Mouse (Mus musculus) limb, embryonic 13.5 days (tissue): ENCODE measurements around the gene Zfp174. TPM values are rescaled to one million over a fixed set of nuclear protein-coding genes. Genes with fewer than 3 reads are reported as not detected.
"Not testable (repeated sequence)": the region's sequence is repeated elsewhere in the genome, so short reads cannot be mapped to it uniquely, and the experiment has no call there.

Experiments used
- ATAC-seq: fragments of 200-750 bp; cut with Nextera tagmentation; 2 replicates; pipeline ENCODE4 v1.8.0; 2017; ENCODE audit warnings: low read depth, moderate number of reproducible peaks, moderate TSS enrichment; ENCODE audit not compliant: low FRiP score
- H3K27ac ChIP-seq: fragments of 300-500 bp; sonication (generic); 2 replicates; pipeline ENCODE4 v1.5.1; 2015; ENCODE audit warnings: inconsistent platforms, mild to moderate bottlenecking, moderate library complexity
- H3K27me3 ChIP-seq: fragments of 300-500 bp; sonication (generic); 2 replicates; pipeline ENCODE4 v1.6.1; 2015; ENCODE audit warnings: mild to moderate bottlenecking, inconsistent platforms
- H3K36me3 ChIP-seq: fragments of 300-500 bp; sonication (generic); 2 replicates; pipeline ENCODE4 v1.6.1; 2015; ENCODE audit warnings: inconsistent platforms, mild to moderate bottlenecking, moderate library complexity
- H3K4me1 ChIP-seq: fragments of 300-500 bp; sonication (generic); 2 replicates; pipeline ENCODE4 v1.6.1; 2015; ENCODE audit warnings: inconsistent platforms
- H3K4me2 ChIP-seq: fragments of 300-500 bp; sonication (generic); replicated peaks from 2 replicates; pipeline ENCODE4 v1.6.1; 2015; ENCODE audit warnings: inconsistent platforms, mild to moderate bottlenecking, moderate library complexity
- H3K4me3 ChIP-seq: fragments of 300-500 bp; sonication (generic); 2 replicates; pipeline ENCODE4 v1.5.1; 2015; ENCODE audit warnings: moderate library complexity, mild to moderate bottlenecking, inconsistent platforms
- H3K9ac ChIP-seq: fragments of 300-500 bp; sonication (generic); 2 replicates; pipeline ENCODE4 v1.6.1; 2015; ENCODE audit warnings: mild to moderate bottlenecking, inconsistent platforms
- H3K9me3 ChIP-seq: fragments of 300-500 bp; sonication (generic); 2 replicates; pipeline ENCODE4 v1.6.1; 2016; ENCODE audit warnings: inconsistent platforms
- WGBS: fragments of 180-500 bp; shearing (Covaris S2); methylation state at CpG from one replicate; pipeline ENCODE4 v1.1.7; 2015; 5-methylcytosine and 5-hydroxymethylcytosine counted together
- polyA plus RNA-seq: library from polyadenylated mRNA; unstranded; fragments of >200 nt; fragmentation: Nextera tagmentation; extraction: Ambion mirVana; gene quantifications from 2 replicates; pipeline ENCODE4 v1.2.1, GENCODE M21; 2015

The Zfp174 gene
- polyA plus RNA-seq, 1 experiment from 2014 or later, result 1.6 TPM

DNA sequence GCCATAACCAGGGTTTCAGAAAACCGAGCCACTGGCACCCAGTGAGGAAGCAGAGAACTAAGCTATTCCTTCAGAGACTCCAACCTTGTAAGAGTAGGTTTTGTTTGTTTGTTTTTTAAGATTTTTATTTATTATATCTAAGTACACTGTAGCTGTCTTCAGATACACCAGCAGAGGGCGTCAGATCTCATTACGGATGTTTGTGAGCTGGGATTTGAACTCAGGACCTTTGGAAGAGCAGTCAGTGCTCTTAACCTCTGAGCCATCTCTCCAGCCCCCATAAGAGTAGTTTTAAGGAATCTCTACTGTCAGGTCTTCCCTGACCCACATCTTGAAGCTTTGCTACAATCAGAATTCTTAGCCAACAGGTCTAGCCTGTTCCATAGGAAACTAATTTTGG is 1.3 kb downstream of the Zfp174 start:
- H3K36me3 ChIP-seq, result no peaks in the 10 kb centered on the region
- H3K27ac ChIP-seq, result no peak overlapping the region
- ATAC-seq, result no peak
- H3K4me1 ChIP-seq, result peaks cover 7% of the 10 kb centered on the region
- WGBS, result 72% methylated on average over 3 of the region's 3 CpGs
- no peak overlapping the region for H3K4me3 ChIP-seq
- H3K9me3 ChIP-seq, result no peaks in the 10 kb centered on the region
- no peak overlapping the region for H3K9ac ChIP-seq
- H3K4me2 ChIP-seq, result no peak overlapping the region
- no peaks in the 10 kb centered on the region for H3K27me3 ChIP-seq

DNA sequence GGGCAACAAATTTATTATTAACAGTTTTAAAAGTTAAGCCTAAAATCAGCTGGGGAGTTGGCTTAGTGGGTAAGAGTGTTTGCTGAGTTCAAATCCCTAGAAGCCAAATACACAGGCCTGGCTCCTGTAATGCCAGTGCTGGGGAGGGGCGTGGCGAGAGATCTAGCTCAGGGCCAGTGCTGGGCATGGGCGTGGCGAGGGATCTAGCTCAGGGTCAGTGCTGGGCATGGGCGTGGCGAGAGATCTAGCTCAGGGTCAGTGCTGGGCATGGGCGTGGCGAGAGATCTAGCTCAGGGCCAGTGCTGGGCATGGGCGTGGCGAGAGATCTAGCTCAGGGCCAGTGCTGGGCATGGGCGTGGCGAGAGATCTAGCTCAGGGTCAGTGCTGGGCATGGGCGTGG is 4.2 kb downstream of the Zfp174 start:
- H3K4me3 ChIP-seq, ATAC-seq, H3K9me3 ChIP-seq, H3K27me3 ChIP-seq, H3K4me1 ChIP-seq, H3K9ac ChIP-seq, H3K4me2 ChIP-seq, H3K27ac ChIP-seq, H3K36me3 ChIP-seq: not testable (repeated sequence)
- WGBS, result 81% methylated on average over 13 of the region's 13 CpGs

DNA sequence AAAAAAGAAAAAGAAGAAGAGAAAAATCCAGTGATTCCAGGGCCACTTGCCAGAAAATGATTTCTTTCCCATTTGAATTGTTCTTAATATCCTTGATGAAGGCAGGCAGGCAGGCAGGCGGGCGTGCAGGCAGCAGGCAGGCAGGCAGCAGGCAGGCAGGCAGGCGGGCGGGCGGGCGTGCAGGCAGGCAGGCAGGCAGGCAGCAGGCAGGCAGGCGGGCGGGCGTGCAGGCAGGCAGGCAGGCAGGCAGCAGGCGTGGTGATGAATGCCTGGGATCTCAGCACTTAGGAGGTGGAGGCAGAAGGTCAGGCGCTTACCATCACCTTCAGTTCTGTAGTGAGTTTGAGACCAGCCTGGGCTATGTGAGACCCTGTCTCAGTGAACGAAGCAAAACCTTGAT is 5.5 kb downstream of the Zfp174 start:
- no peak overlapping the region for H3K4me2 ChIP-seq
- 28% methylated on average over 12 of the region's 12 CpGs for WGBS
- no peak overlapping the region for H3K9ac ChIP-seq
- H3K27ac ChIP-seq, result no peak overlapping the region
- no peak overlapping the region for H3K4me3 ChIP-seq
- H3K9me3 ChIP-seq, result no peaks in the 10 kb centered on the region
- no peak for ATAC-seq
- H3K4me1 ChIP-seq, result peaks cover 5% of the 10 kb centered on the region
- no peaks in the 10 kb centered on the region for H3K27me3 ChIP-seq
- H3K36me3 ChIP-seq, result 0 out of 2 replicates have a peak, but pooled peaks cover 6% of the 10 kb centered on the region

DNA sequence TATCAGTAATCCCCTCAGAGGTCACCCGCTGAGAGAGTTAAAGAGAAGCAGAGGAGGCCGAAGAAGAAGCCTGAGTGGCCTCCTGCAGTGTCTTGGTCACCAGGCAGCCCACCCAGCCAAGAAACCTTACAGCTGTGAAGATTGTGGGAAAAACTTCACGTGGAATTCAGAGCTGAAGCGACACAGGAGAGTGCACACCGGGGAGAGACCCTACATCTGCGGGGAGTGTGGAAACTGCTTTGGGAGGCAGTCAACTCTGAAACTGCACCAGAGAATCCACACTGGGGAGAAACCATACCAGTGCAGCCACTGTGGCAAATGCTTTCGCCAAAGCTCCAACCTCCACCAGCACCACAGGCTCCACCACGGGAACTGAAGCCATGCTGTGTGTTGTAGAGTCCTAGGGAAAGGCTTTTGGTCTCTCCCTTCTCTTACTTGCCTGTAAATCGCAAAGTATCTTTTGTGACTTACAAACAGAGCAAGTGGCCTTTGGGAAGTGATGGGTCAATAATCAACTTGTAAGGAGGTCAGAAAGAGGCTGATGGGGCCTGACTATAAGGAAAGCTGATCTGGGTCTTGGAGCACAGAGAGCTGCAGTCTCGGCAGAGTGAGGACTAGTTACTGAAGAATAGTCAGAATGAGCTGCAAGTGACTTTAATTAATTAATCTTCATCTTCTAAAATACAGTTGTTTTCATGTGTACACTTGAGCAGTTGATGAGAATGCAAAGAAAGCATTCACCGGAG is 7.5 kb downstream of the Zfp174 start:
- no peaks in the 10 kb centered on the region for H3K4me1 ChIP-seq
- H3K9ac ChIP-seq, result no peak overlapping the region
- ATAC-seq, result no peak
- H3K4me2 ChIP-seq, result no peak overlapping the region
- H3K4me3 ChIP-seq, result no peak overlapping the region
- H3K27ac ChIP-seq, result no peak overlapping the region
- no peaks in the 10 kb centered on the region for H3K9me3 ChIP-seq
- WGBS, result 74% methylated on average over 11 of the region's 11 CpGs
- H3K27me3 ChIP-seq, result no peaks in the 10 kb centered on the region
- H3K36me3 ChIP-seq, result 0 out of 2 replicates have a peak, but pooled peaks cover 6% of the 10 kb centered on the region

DNA sequence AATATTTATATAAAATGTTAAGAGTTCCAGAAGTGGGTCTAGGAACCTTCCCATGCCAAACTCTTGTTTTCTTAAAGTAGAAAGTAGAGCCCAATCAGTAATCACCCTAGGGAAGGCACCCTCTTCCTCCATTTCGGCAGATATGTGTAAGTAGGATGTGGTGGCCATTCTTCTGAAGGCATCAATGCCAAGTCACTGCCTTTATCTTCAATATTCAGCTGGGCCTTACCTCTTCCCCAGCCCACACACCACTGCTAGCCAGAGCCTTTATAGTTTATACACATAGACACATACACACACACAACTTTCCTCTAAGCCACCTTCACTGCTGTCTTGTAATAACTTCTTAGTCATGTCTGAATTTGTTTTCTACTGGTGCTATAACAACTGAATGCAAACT is 8.7 kb downstream of the Zfp174 start:
- Histone ChIP-seq H3K36me3 (peaks cover 10% of the 10 kb centered on the region), H3K4me1 (no peaks in the 10 kb centered on the region), H3K4me2 (no peak overlapping the region), H3K27me3 (no peaks in the 10 kb centered on the region), H3K9me3 (no peaks in the 10 kb centered on the region), H3K9ac (no peak overlapping the region), H3K4me3 (no peak overlapping the region), H3K27ac (no peak overlapping the region)
- WGBS, result 89% methylated on average over 1 of the region's 1 CpGs
- ATAC-seq, result no peak

DNA sequence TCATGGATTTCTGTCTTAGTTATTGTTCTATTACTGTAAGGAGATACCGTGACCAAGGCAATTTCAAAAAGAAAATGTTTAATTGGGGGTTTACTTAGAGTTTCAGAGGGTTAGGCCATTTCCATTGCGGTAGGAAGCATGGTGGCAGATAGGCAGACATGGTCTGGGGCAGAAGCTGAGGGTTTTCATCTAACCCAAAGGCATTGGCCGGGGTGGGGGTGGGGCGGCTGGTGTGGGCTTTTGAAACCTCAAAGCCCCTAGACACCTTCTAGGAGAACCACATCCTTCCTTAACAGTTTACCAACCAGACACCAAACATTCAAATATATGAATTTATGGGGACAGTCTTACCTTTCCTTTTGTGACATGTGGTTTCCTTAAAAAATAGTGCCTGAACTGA is 12.2 kb downstream of the Zfp174 start:
- Histone ChIP-seq H3K4me2 (no peak overlapping the region), H3K36me3 (peaks cover 32% of the 10 kb centered on the region), H3K4me3 (no peak overlapping the region), H3K9me3 (no peaks in the 10 kb centered on the region), H3K9ac (no peak overlapping the region), H3K4me1 (no peaks in the 10 kb centered on the region), H3K27ac (no peak overlapping the region), H3K27me3 (no peaks in the 10 kb centered on the region)
- 94% methylated on average over 4 of the region's 4 CpGs for WGBS
- no peak for ATAC-seq

DNA sequence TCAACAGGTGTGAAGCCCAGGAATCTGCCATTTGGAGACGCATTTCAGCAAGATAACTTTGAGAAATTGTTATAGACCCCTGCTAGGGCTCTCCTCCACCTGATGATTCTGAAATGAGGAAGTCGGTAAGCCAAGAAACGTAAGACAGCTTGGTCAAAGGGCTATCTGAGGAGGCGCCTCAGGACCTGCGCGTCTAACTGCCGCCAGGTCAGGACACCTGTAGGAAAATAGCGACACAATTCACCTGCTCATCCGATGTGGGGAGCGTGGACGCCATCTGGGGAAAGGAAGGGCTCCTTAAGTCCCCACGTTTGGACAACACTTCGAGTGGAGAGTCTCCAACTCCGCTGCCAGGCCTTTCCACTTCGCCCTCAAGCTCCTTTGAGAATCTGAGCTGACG is 24.7 kb downstream of the Zfp174 start:
- under 1% methylated on average over 16 of the region's 16 CpGs for WGBS
- Histone ChIP-seq H3K27ac (no peak overlapping the region), H3K4me1 (peaks cover 14% of the 10 kb centered on the region), H3K4me3 (peak overlapping the region; percentile 58), H3K4me2 (peak overlapping the region; percentile 94), H3K27me3 (no peaks in the 10 kb centered on the region), H3K36me3 (peaks cover 24% of the 10 kb centered on the region), H3K9ac (peak overlapping the region; percentile 74), H3K9me3 (no peaks in the 10 kb centered on the region)
- ATAC-seq, result no peak

DNA sequence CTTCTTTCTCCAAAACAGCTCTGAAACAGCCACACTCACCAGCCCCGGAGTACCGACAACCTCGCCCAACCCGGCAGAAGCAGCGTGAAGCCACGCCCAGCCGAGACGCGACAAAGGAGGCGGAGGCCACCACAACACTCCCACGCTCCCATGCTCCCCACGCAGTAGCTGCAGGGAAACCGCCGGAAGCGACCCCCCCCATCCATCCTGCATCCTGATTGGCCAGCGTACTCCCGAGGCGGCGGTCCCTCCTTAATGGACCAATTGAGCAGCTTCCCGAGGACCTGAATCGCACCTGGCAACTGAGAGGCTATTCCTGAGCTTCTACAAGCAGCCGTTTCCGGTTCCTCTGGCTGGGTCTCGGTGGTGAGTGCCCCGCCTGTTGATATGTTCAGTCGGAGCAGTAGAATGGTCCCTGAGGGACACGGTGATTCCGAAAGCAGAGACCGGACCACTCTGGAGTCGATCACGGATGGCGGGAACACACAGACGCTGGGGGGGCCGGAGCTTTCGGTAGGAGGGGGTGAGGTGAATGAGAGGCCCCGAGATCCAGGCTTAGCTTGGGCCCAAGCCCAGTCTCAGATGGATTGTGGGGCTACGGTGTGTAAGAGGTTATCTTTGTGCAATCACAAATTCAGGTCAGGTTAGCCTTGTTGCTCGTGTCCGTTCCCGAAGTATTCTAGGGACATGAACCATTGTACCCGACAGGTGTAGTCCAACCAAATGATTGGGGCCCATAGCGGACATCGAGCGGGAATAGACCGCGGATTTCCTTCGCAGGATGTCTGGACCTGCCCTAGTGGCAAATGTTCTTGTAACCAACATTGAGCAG is 25.4 kb downstream of the Zfp174 start, which contains the start of gene Naa60:
Naa60 (plus strand) TSS at position 160 of the 832 bp plus-strand sequence.
- Histone ChIP-seq H3K27me3 (no peaks in the 10 kb centered on the region), H3K4me3 (peak within 1 kb of the TSS; percentile 58), H3K9me3 (no peaks in the 10 kb centered on the region), H3K27ac (peak within 1 kb of the TSS; percentile 67), H3K9ac (peak within 1 kb of the TSS; percentile 74), H3K4me1 (peaks cover 14% of the 10 kb centered on the region), H3K4me2 (peak within 1 kb of the TSS; percentile 94), H3K36me3 (peaks cover 23% of the 10 kb centered on the region)
- WGBS, result 4% methylated on average over 47 of the region's 47 CpGs
- peak; percentile 99 for ATAC-seq

DNA sequence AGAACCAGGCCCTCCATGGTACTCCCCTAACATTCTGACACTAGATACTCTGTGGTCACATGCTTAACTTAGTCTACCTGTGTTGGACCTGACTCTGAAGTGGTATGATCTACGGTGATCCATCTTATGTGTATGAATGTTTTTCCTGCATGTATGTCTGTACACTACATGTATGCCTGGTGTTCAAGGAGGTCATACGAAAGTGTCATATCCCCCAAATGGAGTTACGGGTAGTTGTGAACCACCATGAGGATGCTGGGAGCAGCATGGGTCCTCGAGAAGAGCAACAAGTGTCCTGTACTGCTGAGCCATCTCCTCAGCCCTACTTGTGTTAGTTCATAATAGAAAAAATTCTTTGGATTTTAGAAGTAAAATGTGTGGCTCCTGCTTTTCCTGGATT is 29.3 kb downstream of the Zfp174 start:
- H3K36me3 ChIP-seq, result peaks cover 22% of the 10 kb centered on the region
- H3K27me3 ChIP-seq, result no peaks in the 10 kb centered on the region
- no peak for ATAC-seq
- WGBS, result 93% methylated on average over 4 of the region's 4 CpGs
- no peak overlapping the region for H3K4me2 ChIP-seq
- no peaks in the 10 kb centered on the region for H3K9me3 ChIP-seq
- no peak overlapping the region for H3K9ac ChIP-seq
- no peak overlapping the region for H3K27ac ChIP-seq
- peaks cover 11% of the 10 kb centered on the region for H3K4me1 ChIP-seq
- H3K4me3 ChIP-seq, result no peak overlapping the region

DNA sequence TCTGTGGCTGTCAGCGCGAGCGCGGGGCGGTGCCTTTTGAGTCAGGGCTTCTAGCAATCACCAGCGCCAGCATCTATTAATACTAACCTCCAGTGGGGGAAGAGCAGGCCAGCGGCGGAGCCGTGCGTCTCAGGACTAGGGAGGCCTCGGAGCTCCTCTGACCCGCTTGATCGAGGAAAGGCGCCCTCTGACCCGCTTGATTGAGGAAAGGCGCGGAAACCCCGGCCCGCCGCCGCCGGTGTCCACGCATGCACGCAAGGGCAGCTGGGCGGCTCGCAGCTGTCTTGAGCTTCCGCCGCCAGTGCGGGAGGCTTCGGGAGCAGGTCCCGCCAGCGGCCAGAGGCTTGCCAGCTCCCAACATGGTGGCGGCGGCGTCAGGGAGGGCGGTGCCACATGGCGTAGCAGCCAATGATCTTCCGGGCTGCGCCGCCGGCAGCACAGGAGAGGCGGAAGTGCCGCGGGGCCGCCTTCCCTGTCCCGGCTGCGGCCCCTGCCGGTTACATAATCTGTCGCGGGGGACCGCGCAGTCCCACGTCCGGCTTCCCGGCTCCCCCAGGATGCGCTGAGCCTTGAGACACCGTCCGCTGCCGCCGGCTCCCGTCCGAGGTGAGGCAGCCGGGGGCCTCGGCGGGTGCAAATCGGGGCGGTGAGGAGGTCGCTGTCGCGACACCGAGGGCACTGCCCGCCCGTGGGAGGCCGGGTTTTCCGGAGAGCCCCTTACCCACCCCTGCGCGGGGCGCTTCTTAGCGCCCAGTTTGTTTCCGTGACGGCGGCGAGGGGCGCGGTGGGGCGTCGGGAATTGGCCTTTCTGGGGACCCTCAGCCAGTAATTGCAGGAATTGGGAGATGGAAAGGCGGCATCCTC is 37.4 kb downstream of the Zfp174 start, which contains the start of the genes Zfp597 and Gm20695:
Zfp597 (minus strand) TSS at position 361 of the 864 bp plus-strand sequence.
Gm20695 (plus strand) TSS at position 448 of the 864 bp plus-strand sequence.
- H3K4me2 ChIP-seq, result peak within 1 kb of the TSS; percentile 78
- H3K27ac ChIP-seq, result peak within 1 kb of the TSS; percentile 66; the same call in 1 of the 2 replicates
- peak; percentile 99 for ATAC-seq
- H3K36me3 ChIP-seq, result peaks cover 11% of the 10 kb centered on the region
- WGBS, result 0% methylated on average over 88 of the region's 88 CpGs
- peaks cover 16% of the 10 kb centered on the region for H3K4me1 ChIP-seq
- H3K27me3 ChIP-seq, result no peaks in the 10 kb centered on the region
- peak within 1 kb of the TSS; percentile 86 for H3K9ac ChIP-seq
- H3K9me3 ChIP-seq, result no peaks in the 10 kb centered on the region
- H3K4me3 ChIP-seq, result peak within 1 kb of the TSS; percentile 87

DNA sequence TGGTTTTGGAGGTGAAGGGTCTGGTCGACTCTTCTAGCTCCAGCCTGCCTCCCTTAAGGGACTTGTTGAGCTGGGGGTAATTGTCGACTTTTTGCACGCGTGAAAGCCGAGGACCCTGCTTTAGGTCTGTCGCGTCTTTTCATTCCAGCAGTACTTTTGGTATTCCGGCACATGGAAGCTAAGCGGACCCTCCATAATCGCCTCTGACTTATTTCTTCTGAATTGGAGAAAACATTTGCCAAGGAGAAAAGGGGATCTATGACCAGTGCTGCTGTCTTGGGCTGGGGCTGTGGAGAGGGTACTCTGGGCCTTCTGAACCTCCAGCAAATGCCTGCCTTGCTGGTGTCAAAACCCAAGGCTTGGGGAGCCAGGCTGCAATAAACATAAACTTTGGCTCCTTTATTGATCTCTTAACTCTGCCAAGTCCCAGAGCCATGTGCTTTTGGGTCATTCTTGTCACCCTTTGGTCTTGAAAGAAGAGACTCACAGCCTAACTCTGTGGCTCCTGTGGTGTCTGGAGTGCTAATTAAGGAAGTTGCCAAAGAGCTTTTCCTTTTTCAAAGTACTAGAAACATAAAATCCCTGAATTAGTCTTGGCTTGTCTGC is 38.1 kb downstream of the Zfp174 start:
- no peak for ATAC-seq
- no peaks in the 10 kb centered on the region for H3K9me3 ChIP-seq

More for the DNA sequence above, 38.1 kb downstream of the Zfp174 start:
- Histone ChIP-seq H3K9ac (peak overlapping the region; percentile 86), H3K27ac (peak overlapping the region; percentile 66; the same call in 1 of the 2 replicates), H3K4me1 (peaks cover 16% of the 10 kb centered on the region), H3K36me3 (peaks cover 9% of the 10 kb centered on the region; the same call in 1 of the 2 replicates), H3K4me3 (peak overlapping the region; percentile 87), H3K4me2 (peak overlapping the region; percentile 78), H3K27me3 (no peaks in the 10 kb centered on the region)
- WGBS, result 2% methylated on average over 10 of the region's 10 CpGs
